In genomic region chr16:55924010-55924409, GRCm38 (mm10) we compare ENCODE assay signal across 22 mouse cellular contexts. TPM values are rescaled to one million over a fixed set of nuclear protein-coding genes. Genes with fewer than 3 reads are reported as not detected.
DNase-seq lines count a peak whose midpoint lies in the region; ATAC-seq and TF ChIP-seq lines count a peak whose summit lies in the region.
"Had no signal": no experiment of that assay in that cellular context is flagged by ENCODE, and none has a peak within 500 bp of the region (broad histone marks: within the 10 kb centered on the region; RNA-seq: fewer than 3 reads in every experiment).

No protein-coding gene starts in this region.

- 62% methylated on average over 4 of the region's 4 CpGs for WGBS in liver, embryonic 12.5 days (ENCODE audit: insufficient replicate concordance)
- 70% methylated on average over 4 of the region's 4 CpGs for WGBS in liver, embryonic 11.5 days
- WGBS in liver, embryonic 13.5 days (ENCODE audit: insufficient replicate concordance) = 50% methylated on average over 4 of the region's 4 CpGs
- WGBS in forebrain, embryonic 10.5 days = 94% methylated on average over 4 of the region's 4 CpGs

- H3K4me2 ChIP-seq in liver, embryonic 12.5 days = no peak overlapping the region
- no peak overlapping the region for H3K4me2 ChIP-seq in liver, embryonic 11.5 days
- no peak overlapping the region for H3K4me2 ChIP-seq in liver, embryonic 13.5 days
- H3K4me2 ChIP-seq: embryonic facial prominence, embryonic 15.5 days; forebrain, embryonic 12.5 days; heart, embryonic 12.5 days; midbrain, embryonic 13.5 days; neural tube, embryonic 12.5 days had no signal

- peaks cover 10% of the 10 kb centered on the region for H3K4me1 ChIP-seq in liver, embryonic 12.5 days
- H3K4me1 ChIP-seq in liver, embryonic 11.5 days (replicated peaks; ENCODE audit: control insufficient read depth, insufficient read depth, low read length) = no peaks in the 10 kb centered on the region
- peaks cover 18% of the 10 kb centered on the region for H3K4me1 ChIP-seq in liver, embryonic 13.5 days (replicated peaks)
- no peaks in the 10 kb centered on the region for H3K4me1 ChIP-seq in forebrain, embryonic 10.5 days
- H3K4me1 ChIP-seq: embryonic facial prominence, embryonic 15.5 days; forebrain, embryonic 12.5 days; heart, embryonic 12.5 days; hindbrain, embryonic 10.5 days; midbrain, embryonic 13.5 days; neural tube, embryonic 12.5 days had no signal

- H3K9me3 ChIP-seq in liver, embryonic 12.5 days (replicated peaks) = no peaks in the 10 kb centered on the region
- H3K9me3 ChIP-seq in liver, embryonic 11.5 days (ENCODE audit: control insufficient read depth, low read length) = no peaks in the 10 kb centered on the region
- H3K9me3 ChIP-seq in liver, embryonic 13.5 days (replicated peaks) = no peaks in the 10 kb centered on the region
- no peaks in the 10 kb centered on the region for H3K9me3 ChIP-seq in forebrain, embryonic 10.5 days
- H3K9me3 ChIP-seq: embryonic facial prominence, embryonic 15.5 days; forebrain, embryonic 12.5 days; heart, embryonic 12.5 days; hindbrain, embryonic 10.5 days; midbrain, embryonic 13.5 days; neural tube, embryonic 12.5 days had no signal

- TF ChIP-seq CTCF in layer of hippocampus, adult 2 months (conservative IDR thresholded peaks at IDR 0.05) = no peak

- ATAC-seq in liver, embryonic 12.5 days = peak; percentile 83
- no peak for ATAC-seq in liver, embryonic 11.5 days (replicated peaks; ENCODE audit: low FRiP score)
- peak; percentile 84 for ATAC-seq in liver, embryonic 13.5 days (ENCODE audit: low read depth)
- ATAC-seq: hindbrain, postnatal 0 days; midbrain, embryonic 13.5 days had no signal

- no peak overlapping the region for H3K4me3 ChIP-seq in liver, embryonic 12.5 days
- no peak overlapping the region for H3K4me3 ChIP-seq in liver, embryonic 11.5 days (ENCODE audit: low read depth, low read length)
- H3K4me3 ChIP-seq in liver, embryonic 13.5 days (replicated peaks) = no peak overlapping the region
- no peak overlapping the region for H3K4me3 ChIP-seq in layer of hippocampus, adult 2 months
- no peak overlapping the region for H3K4me3 ChIP-seq in forebrain, embryonic 10.5 days
- H3K4me3 ChIP-seq: embryonic facial prominence, embryonic 15.5 days; forebrain, embryonic 12.5 days; heart, embryonic 12.5 days; hindbrain, embryonic 10.5 days; midbrain, embryonic 13.5 days; neural tube, embryonic 12.5 days had no signal

- no peak overlapping the region for H3K9ac ChIP-seq in liver, embryonic 12.5 days
- H3K9ac ChIP-seq in liver, embryonic 11.5 days (ENCODE audit: low read depth, low read length) = no peak overlapping the region
- H3K9ac ChIP-seq in liver, embryonic 13.5 days = no peak overlapping the region
- H3K9ac ChIP-seq: embryonic facial prominence, embryonic 15.5 days; forebrain, embryonic 12.5 days; heart, embryonic 12.5 days; midbrain, embryonic 13.5 days; neural tube, embryonic 12.5 days had no signal

- DNase-seq in liver, embryonic 11.5 days (ENCODE audit: low spot score) = no peak
- peak; percentile 17 for DNase-seq in c-Kit-negative CD71-positive TER-119-positive erythroid progenitor cells, embryonic 14.5 days (ENCODE audit: low read depth, low spot score)
- DNase-seq in liver, embryonic 13.5 days = no peak
- DNase-seq in neural tube, embryonic 10.5 days (ENCODE audit: extremely low spot score, low spot score) = no peak
- DNase-seq in layer of hippocampus, adult 2 months (ENCODE audit: low spot score in 2 of 2) = no peak
- no peak for DNase-seq in forebrain, embryonic 10.5 days (ENCODE audit: extremely low spot score, low spot score)
- DNase-seq: adrenal gland, postnatal 25 days; cerebellum, adult 11 months; cerebellum, adult 9-11 months; heart, postnatal 10 days; kidney, adult 11 months; lung, adult 18-20 months; lung, postnatal 10 days; right cerebral cortex, postnatal 14 days had no signal

- no peak overlapping the region for H3K27ac ChIP-seq in liver, embryonic 12.5 days
- H3K27ac ChIP-seq in liver, embryonic 11.5 days (ENCODE audit: low read depth, low read length) = no peak overlapping the region
- H3K27ac ChIP-seq in liver, embryonic 13.5 days = no peak overlapping the region
- H3K27ac ChIP-seq in layer of hippocampus, adult 2 months = no peak overlapping the region
- no peak overlapping the region for H3K27ac ChIP-seq in forebrain, embryonic 10.5 days
- H3K27ac ChIP-seq: embryonic facial prominence, embryonic 15.5 days; forebrain, embryonic 12.5 days; hindbrain, embryonic 10.5 days; hindbrain, postnatal 0 days; midbrain, embryonic 13.5 days; neural tube, embryonic 12.5 days had no signal

- H3K27me3 ChIP-seq in liver, embryonic 12.5 days (replicated peaks) = no peaks in the 10 kb centered on the region
- no peaks in the 10 kb centered on the region for H3K27me3 ChIP-seq in liver, embryonic 11.5 days (replicated peaks; ENCODE audit: control insufficient read depth, insufficient read depth, low read length)
- H3K27me3 ChIP-seq in liver, embryonic 13.5 days = no peaks in the 10 kb centered on the region
- no peaks in the 10 kb centered on the region for H3K27me3 ChIP-seq in forebrain, embryonic 10.5 days (ENCODE audit: poor library complexity, severe bottlenecking)
- H3K27me3 ChIP-seq: embryonic facial prominence, embryonic 15.5 days; forebrain, embryonic 12.5 days; heart, embryonic 12.5 days; midbrain, embryonic 13.5 days; neural tube, embryonic 12.5 days had no signal

- peaks cover 49% of the 10 kb centered on the region for H3K36me3 ChIP-seq in liver, embryonic 12.5 days
- 0 out of 2 replicates have a peak, but pooled peaks cover 3% of the 10 kb centered on the region for H3K36me3 ChIP-seq in liver, embryonic 11.5 days (ENCODE audit: control insufficient read depth, insufficient read depth, low read length)
- H3K36me3 ChIP-seq in liver, embryonic 13.5 days = peaks cover 21% of the 10 kb centered on the region
- H3K36me3 ChIP-seq in forebrain, embryonic 10.5 days (replicated peaks) = peaks cover 91% of the 10 kb centered on the region

RNA-seq across cellular contexts. Expression of gene Cep97, which starts 10.6 kb away (rescaled TPM):
- polyA plus RNA-seq in liver, embryonic 12.5 days (2016; fragmentation: Nextera tagmentation; extraction: Ambion mirVana) = 5.7 and 6.0 TPM in 2 replicates
- polyA plus RNA-seq in liver, embryonic 11.5 days (2014; fragmentation: Nextera tagmentation; extraction: Ambion mirVana) = 8.9 and 9.3 TPM in 2 replicates
- polyA plus RNA-seq in liver, embryonic 13.5 days (2015; fragmentation: Nextera tagmentation; extraction: Ambion mirVana) = 5.7 and 6.5 TPM in 2 replicates
- total RNA-seq in layer of hippocampus, adult 2 months (2021) = 10 to 100 TPM; 16.0 to 19.6 TPM
- 17.4 and 18.3 TPM in 2 replicates for polyA plus RNA-seq in forebrain, embryonic 10.5 days (2016; fragmentation: Nextera tagmentation; extraction: Ambion mirVana)

RNA-seq across cellular contexts. Expression of gene Nxpe3, which starts 28.9 kb away (rescaled TPM):
- 0.57 and 0.71 TPM in 2 replicates for polyA plus RNA-seq in liver, embryonic 12.5 days (2016; fragmentation: Nextera tagmentation; extraction: Ambion mirVana)
- 0.73 and 0.93 TPM in 2 replicates for polyA plus RNA-seq in liver, embryonic 11.5 days (2014; fragmentation: Nextera tagmentation; extraction: Ambion mirVana)
- 0.51 and 0.54 TPM in 2 replicates for polyA plus RNA-seq in liver, embryonic 13.5 days (2015; fragmentation: Nextera tagmentation; extraction: Ambion mirVana)
- total RNA-seq in layer of hippocampus, adult 2 months (2021) = 10 to 100 TPM; 11.6 to 11.7 TPM
- polyA plus RNA-seq in forebrain, embryonic 10.5 days (2016; fragmentation: Nextera tagmentation; extraction: Ambion mirVana) = 1.1 and 1.3 TPM in 2 replicates

RNA-seq across cellular contexts. Expression of gene Rpl24, which starts 42.1 kb away (rescaled TPM):
- polyA plus RNA-seq in liver, embryonic 12.5 days (2016; fragmentation: Nextera tagmentation; extraction: Ambion mirVana) = 638 and 654 TPM in 2 replicates
- 847 and 912 TPM in 2 replicates for polyA plus RNA-seq in liver, embryonic 11.5 days (2014; fragmentation: Nextera tagmentation; extraction: Ambion mirVana)
- 547 and 605 TPM in 2 replicates for polyA plus RNA-seq in liver, embryonic 13.5 days (2015; fragmentation: Nextera tagmentation; extraction: Ambion mirVana)
- 100 to 1,000 TPM; 399 to 405 TPM for total RNA-seq in layer of hippocampus, adult 2 months (2021)
- polyA plus RNA-seq in forebrain, embryonic 10.5 days (2016; fragmentation: Nextera tagmentation; extraction: Ambion mirVana) = 761 and 771 TPM in 2 replicates

RNA-seq across cellular contexts. Expression of gene Zbtb11, which starts 49.7 kb away (rescaled TPM):
- 17.5 and 17.6 TPM in 2 replicates for polyA plus RNA-seq in liver, embryonic 12.5 days (2016; fragmentation: Nextera tagmentation; extraction: Ambion mirVana)
- 21.7 and 23.5 TPM in 2 replicates for polyA plus RNA-seq in liver, embryonic 11.5 days (2014; fragmentation: Nextera tagmentation; extraction: Ambion mirVana)
- 10.9 and 13.1 TPM in 2 replicates for polyA plus RNA-seq in liver, embryonic 13.5 days (2015; fragmentation: Nextera tagmentation; extraction: Ambion mirVana)
- total RNA-seq in layer of hippocampus, adult 2 months (2021) = 10 to 100 TPM; 49.6 to 52.3 TPM
- 16.5 and 18.2 TPM in 2 replicates for polyA plus RNA-seq in forebrain, embryonic 10.5 days (2016; fragmentation: Nextera tagmentation; extraction: Ambion mirVana)
